Mouse (Mus musculus) thymus, postnatal 36 days (tissue): Measurements from ENCODE around the gene Morn1.
A peak's percentile ranks its signal among the peaks of the same experiment; 100 is the strongest.

Source experiments
- DNase-seq, 2 experiments: peaks; one replicate each; pipeline ENCODE4 v3.0.0; 2022; ENCODE audit warnings: mixed read lengths in 2 of 2

Gene Morn1

GRCm38 (mm10) chr4:155142836-155143235, 56.5 kb downstream of the Morn1 start:
- DNase-seq, result no peak

GRCm38 (mm10) chr4:155143411-155143810, 57.0 kb downstream of the Morn1 start:
- no peak for DNase-seq

DNA sequence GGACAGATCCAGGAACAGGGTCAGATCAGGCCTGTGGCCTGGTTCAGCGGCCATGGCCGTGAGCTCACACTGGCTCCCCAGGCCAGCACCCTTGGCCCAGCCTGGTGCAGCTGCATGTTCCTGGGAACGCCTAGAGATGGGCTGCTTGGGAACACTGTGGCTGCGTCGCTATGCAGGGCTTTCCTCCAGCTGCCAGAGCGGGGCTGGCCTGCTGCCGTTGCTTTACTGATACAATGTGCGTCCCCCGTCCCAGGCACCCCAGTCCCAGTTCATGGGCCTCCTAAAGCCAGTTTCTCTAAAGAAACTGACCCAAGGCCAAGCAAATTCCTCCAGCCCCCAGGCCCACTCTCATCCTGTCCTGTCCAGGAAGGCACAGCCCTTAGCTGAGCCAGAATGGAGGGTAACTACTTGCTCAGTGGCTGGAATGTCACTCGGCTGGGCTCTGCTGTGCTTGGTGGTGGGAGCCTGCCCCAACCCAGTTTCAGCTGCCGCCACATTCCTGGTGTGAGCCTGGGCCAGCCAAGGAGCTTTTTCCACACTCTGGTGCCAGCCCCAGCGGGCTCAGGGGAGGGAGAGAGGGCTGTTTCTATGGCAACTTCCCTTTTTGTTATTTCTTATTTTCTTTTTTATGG, 57.6 kb downstream of the Morn1 start:
- no peak for DNase-seq

GRCm38 (mm10) chr4:155144548-155145180, 58.3 kb downstream of the Morn1 start:
- no peak for DNase-seq

- no peak for DNase-seq
Measured at GRCm38 (mm10) chr4:155146107-155146823, 59.9 kb downstream of the Morn1 start.

- no peak for DNase-seq
Measured at GRCm38 (mm10) chr4:155148453-155148852, 62.1 kb downstream of the Morn1 start.

DNA sequence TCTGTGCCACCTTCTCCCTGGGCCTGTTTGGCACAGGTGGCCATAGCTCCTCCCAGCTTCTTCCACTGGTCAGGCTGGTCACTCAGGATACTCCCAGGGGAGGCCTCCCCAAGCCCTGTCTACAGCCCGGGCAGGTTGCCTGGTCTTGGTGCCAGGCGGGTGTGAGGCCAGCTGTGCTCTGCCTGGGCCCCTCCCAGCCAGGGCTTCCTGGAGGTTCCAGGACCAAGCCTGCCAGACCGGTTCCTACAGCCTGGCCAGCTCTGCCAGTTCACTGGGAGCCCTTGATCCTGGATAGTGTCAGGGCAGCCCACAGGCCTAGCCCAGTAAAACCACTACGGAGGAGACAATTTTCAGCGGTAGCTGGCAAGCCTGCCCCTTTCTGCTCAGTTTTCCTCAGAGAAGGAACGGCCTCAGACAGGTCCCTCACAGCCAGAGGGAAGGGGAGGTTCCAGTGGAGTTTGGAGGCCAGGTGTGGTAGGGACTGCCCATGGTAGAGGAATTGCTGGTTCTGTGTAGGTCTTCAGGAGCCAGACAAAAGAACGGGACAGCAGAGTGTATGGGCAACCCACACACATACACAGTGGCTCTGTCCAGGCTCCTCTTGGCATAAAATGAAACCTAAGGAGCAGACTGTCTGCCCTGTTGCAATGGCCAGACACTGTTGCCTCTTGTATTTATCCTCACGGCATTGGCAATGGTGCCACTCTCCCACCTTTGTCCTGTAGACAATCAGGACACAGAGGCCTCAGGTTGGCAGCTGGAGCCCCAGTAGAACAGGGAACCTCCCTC, 62.7 kb downstream of the Morn1 start:
- DNase-seq, result no peak

- DNase-seq, result no peak
Measured at GRCm38 (mm10) chr4:155149941-155150275, 63.5 kb downstream of the Morn1 start.

DNA sequence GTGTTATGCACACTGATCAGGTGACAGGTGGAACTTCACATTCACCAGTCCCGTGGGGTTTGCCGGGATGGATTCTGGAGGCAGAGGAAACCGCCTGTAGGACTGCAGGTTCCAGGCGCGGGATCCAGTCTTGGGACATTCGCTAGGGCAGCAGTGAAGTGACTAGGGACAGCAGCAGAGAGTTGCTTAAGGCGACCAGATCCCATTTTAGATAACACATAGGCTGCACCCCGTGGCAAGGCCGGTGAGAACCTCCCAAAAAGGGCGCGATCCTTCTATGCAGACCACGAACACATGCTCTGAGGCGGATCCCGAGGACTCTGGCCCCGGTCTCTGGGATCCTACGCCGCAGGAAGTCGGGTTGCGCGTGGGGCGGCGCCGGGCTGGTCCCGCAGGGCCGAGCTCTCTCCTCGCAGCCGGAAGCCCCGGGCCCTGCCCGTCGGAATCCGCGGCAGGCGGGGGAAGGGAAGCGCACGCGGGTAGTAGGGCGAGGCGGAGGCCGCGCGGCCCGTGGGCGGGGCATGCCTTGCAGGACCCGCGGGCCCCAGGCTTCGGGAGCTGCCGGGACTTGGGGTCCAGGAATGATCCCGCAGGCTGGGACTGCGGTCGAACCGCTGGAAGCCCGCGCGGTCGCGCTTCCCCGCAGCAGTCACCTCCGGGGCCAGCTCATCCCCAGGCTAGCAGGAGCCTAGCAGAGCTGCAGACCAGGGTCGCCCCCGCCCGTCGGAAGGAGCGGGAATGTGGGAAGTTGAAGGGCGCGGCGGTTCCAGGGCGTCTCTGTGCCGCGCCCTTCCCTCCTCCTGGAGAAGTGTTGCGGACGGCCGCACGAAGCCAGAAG, 64.1 kb downstream of the Morn1 start:
- DNase-seq, result peak; percentile 88 to 92

DNA sequence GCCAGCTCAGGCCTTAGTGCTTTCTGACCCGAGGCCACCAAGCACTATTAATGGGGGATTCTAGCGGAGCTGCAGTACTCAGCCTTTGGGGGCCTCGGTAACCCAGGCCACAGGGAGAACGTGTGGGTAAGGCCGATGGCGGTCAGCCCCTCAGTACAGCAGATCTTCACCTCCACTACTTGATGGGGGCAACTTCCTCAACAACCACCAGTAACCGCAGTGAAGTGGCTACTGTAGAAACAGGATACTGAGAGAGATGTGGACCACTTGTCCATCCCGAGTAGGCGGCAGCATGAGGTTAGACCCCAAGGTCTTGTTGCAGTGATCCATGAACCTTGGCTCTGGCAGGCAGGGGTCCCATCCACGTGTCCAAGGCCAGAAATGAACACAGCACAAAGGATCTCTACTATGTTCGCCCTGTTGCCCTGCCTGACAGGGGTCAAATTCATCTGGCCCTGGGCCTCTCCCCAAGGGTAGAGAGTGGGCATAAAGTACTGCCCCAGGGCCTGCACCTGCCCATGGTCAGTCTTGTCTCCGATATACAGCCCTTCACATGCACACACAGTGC, 64.9 kb downstream of the Morn1 start:
- DNase-seq, result no peak

DNA sequence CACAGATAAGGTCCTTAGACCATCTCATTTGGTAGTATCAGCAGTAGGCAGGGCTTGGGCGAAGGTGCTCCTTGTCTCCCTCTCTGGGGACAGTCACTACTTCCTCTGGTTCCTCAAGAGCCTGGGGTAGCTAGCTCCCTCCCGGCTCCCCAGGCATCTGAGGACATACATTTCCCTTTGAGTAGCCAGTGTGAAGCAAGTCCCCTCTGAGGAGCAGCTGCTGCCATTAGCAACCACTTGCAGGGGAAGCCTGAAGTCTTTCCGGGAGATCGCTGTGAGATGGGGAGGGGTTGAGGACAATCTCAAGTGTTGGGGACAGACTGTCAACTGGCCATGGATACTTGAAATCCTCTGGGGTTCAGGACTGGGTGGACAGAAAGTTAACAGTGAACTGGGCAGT, 65.5 kb downstream of the Morn1 start:
- no peak for DNase-seq

DNA sequence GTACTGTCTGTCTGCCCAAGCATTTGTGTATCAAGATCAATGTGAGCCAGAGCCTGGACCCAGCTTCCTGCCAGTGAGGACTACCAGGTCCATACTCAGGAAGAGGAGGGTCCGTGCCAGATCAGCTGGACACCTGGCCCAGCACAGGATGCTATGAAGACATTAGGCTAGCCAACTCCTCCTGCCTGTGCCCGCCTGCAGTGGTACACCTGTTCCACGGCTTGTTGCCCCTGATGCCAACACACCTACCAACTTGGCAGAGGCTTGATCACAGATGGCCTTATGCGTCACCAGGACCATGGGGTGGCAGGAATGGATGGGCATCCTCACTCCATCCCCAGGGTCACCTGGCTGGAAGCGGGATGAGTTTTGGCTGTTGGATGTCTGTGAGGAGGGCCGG, 66.1 kb downstream of the Morn1 start:
- no peak for DNase-seq

DNA sequence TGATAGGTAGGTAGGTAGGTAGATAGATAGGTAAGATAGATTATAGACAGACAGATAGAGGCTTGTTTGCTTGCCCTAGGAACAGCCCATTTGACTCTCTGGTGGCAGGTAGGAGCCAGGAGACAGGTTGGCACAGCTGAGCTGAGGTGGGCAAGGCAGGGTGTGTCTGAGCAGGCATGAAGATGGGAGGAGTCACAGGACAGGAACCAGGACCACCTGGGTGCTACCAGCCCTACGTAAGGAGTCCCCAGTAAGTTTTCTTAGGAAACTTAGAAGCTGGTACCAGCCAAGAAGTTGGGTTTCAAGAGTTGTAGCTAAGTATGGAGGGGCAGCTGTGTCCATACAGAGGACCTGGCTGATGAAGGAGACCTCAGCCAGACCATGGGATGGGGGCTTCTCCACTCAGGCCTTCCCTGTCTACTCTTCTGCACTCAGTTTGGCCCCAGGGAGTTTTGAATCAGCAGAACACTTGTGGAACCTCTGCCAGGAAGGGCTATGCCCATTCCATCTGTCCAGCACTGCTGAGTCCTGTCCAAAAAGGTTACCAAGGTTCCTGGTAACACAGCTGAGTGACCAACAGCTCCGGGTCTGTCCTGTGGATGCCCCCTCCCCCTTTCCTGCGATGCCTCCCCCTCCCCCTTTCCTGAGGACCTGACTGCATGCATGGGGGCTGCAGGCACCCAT, 67.2 kb downstream of the Morn1 start:
- DNase-seq, result no peak

DNA sequence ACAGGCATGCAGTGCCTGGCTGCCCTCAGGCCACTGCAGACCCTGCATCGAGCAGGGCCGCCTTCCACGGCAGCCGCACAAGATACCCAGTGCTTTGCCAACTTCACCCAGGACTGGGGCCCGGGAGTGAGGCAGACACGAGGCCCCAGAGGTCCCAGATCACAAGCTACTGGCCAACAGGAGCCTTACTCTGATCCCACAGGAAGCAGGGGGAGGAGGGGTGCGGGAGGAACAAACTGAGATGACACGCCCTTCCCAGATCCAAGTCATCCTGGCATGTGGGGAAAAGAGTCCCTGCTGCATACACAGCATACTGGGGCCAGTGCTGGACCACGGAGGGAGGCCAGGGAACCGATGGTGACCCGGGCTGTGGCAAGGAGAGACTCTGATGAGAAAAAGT, 68.6 kb downstream of the Morn1 start:
- no peak for DNase-seq

DNA sequence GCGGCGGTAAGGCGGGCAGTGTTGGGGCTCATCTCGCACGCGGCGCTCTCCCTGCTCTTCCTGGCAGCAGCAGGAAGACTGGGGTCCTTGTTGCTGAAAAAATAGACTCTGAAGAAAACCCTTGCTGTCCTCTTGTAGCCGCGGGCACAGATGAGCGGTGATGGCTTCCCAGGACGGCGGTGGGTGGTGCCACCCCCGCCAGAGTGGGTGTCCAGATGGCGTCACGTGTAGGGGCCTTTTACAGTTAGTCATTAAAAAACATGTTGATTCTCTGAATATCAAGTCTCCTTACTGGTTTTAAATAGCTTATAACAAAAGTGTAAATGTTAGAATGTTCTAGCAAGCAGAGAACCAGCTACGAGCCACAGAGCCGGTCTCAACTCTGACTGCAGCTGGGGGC, 70.4 kb downstream of the Morn1 start:
- no peak for DNase-seq

- DNase-seq, result no peak
Measured at GRCm38 (mm10) chr4:155157871-155158542, 71.6 kb downstream of the Morn1 start.

DNA sequence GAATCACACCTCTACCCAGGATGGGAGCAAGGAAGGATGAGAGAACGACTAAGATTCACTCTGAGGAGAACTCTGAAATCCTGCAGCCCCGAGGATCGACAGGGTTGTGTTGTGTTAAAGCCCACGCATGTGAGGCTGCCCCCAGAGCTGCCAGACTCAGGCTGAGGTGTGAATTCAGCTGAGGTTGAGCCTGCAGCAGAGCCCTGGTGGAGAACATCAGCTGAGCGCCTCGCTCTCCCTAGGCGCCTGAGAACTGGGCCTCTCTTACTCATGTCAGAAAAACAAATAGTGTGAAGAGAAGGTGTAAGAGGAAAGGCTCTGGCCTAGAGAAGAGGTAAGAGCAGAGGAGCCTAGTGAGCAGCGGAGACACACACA, 72.2 kb downstream of the Morn1 start:
- DNase-seq, result no peak

- peak; percentile 76 to 89 for DNase-seq
Measured at GRCm38 (mm10) chr4:155162433-155163319, 76.3 kb downstream of the Morn1 start.

DNA sequence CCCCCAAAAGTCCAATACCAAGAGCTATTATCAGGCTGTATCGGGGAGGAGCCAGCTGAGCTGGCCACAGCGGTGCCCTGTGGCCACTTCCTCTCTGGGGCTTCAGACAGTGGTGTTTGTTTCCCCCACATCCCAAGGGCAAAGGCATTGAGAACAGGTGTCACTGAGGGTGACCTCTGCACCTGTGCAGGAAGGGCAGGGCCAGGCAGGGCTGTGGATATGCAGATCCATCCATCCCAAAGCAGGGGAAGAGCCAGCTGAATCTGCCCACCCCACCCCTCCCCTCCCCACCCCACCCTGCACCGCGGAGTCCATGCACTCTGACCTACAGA, 76.9 kb downstream of the Morn1 start:
- DNase-seq, result peak; percentile 22 to 51

DNA sequence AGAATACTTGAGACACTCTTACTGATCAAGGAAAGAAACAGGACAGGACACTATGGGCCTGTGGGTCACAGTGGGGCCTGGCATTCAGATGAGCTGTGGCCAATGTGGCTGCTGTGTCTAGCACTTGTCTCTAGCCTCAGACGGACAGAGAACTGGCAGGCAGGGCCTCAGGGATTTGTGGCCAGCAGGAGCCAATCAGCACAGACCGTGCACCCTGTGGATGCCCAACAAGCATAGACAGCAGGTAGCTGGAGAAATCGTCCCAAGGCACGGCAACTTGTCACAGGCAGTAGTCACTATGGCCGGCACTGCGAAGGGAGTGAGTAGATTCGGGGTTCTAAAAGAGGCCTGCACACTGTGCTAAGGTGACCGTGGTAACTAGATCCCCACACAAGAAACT, 77.3 kb downstream of the Morn1 start:
- DNase-seq, result peak in 1 of 2 experiments; percentile 14
